Mouse (Mus musculus): Measurements from ENCODE around the gene Tln2.

Tln2 gene

DNA sequence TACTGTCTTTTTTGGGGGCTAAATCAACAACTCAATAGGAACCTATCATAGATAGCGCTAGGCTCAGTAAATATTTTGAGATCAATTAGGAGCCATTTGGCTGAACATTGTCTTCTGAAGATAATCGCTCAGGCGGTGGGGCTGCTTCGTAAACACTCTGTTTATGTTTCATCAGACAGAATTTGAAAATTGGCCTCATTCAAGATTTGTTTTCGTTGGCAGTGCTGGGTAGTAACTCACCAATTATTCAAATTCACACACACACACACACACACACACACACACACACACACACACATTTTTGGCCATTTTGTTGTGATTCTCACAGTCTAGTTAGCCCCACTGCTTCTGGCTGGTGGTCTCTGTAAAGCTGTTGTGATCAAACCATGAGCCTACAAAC is 12.9 kb downstream of the Tln2 start:
- DNase-seq (ENCODE audit: low read depth, low spot score), result no peak

DNA sequence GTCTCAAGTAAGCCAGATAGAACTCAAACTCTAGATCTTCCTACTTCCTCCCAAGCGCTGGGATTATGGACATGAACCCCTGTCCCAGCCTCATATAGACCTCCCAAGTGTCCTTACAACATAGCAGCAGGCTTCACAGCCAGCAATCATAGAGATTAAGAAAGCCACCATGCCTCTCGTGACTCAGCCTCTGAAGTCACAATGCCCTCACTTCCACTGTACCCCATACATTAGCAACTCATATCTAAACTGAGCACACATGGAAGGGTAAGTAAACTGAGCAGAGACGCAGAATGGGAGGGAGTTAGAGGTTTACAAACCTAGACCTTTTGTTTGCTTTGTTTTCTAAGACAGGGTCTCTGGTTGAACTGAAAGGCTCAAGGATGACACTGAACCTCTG is 13.7 kb downstream of the Tln2 start:
- DNase-seq (ENCODE audit: low read depth, low spot score), result no peak

DNA sequence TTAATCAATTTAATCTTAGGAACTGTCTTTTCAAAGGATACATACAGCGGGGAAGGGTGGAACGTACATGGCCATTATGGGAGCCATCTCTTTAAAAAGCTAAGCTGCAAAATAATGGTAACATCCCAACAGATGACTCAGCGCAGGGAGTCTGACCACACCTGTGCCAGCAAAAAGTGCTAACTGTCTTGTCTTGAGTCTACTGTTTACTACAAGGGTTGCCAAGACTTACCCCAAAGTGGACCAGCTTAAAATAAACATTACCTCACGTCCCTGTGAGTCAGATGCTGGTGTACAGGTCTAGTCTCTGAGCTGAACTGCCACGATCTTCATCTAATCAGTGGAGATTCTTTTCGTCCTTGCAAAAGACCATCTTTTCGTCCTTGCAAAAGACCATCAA is 14.7 kb downstream of the Tln2 start:
- no peak for DNase-seq (ENCODE audit: low read depth, low spot score)

DNA sequence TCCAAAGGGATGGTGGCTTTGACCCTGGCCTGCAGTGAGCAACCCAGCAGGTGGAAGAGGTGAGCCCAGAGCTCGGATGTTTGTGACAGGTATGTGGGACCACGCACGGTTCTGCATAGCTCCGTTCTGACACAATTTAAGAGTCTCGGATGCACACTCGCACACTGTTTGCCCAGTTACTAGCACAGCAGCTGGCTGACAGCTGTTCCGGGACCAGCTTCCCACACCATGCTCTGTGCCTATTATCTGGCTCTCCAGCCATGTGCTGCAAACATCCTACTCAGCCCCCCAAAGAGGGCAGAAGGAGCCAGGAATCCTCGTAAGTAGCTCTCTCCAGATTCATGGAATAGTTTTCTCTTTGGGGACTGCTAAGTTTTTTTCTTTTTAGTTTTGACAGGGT is 17.6 kb downstream of the Tln2 start:
- no peak for DNase-seq (ENCODE audit: low read depth, low spot score)

DNA sequence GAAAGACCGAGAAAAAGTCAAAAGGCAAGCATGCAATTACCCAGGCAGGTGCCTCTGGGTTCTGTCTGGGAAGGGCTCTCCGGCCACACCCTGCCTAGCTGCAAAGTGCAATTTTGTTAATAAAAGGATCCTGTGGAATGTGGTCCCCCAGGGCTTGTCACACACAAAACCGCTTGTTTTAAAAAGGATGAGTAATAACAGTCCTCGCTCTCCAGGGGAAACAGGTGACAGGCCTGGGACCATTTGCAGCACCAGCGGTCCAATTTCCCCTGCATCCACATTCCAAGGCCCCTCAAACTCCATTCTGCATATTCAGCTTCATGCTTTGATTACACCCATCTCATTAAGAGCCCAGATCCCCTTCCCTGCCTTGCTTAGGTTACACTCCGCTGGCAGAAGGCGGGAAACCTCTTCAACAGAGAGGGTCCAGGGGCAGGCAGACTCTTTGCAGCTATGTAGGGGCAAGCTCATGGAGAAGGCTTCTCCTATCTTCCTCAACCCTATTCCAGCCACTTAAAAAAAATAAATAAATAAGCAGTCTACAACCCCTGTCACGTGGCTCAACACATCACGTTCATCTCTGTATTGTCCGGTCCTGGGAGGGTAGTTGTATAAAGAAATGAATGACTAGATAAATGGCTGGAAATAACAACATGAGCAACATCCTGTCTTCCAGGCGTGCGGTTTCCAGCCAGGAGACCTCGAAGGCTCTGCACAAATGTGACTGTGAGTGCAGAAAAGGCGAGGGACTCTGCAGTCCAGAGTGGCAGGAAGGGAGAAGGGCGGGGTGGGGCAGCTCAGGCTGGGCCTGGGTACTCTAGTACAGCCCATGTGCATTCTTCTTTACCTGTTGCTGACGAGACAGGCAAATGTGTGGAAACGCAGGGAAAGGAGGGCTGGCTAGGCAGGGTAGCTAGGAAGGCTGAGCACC is 19.5 kb downstream of the Tln2 start:
- no peak for DNase-seq (ENCODE audit: low read depth, low spot score)

DNA sequence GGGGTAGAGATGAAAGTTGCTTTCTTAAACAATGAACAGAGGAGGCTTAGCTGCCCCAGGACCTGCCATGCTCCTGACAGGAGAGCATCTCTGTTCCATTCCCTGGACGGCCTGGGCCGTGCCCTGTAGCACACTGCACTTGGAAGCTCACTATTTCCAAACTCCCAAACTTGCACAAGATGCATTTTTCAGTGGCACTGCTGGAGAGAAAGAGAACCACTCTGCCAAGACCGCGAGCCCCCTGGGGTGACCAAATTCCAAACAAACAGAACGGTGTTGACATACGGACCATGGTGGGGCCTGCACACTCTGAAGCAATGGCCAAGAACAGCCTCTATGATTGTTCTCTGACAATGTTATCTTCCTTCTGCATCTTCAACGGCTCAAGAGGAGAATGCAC is 25.1 kb downstream of the Tln2 start:
- no peak for DNase-seq (ENCODE audit: low read depth, low spot score)

DNA sequence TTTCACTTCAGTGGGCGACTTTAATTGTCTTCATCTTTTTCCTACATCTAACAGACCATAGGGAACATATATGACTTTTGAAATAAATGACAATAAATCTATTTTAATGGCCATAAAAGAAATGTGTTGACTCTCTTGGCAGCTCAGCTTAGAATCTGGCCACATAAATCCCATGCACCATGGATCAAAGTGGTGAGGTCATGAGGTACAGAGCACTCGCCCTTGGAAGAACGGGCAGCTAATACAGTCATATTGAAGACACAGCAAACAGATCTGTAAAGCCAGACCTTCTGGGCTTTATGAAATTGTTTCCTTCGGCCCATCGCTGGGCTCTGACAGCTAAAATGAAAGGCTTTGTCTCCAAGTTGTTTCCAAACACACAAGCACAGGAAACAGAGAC is 26.2 kb downstream of the Tln2 start:
- no peak for DNase-seq (ENCODE audit: low read depth, low spot score)

DNA sequence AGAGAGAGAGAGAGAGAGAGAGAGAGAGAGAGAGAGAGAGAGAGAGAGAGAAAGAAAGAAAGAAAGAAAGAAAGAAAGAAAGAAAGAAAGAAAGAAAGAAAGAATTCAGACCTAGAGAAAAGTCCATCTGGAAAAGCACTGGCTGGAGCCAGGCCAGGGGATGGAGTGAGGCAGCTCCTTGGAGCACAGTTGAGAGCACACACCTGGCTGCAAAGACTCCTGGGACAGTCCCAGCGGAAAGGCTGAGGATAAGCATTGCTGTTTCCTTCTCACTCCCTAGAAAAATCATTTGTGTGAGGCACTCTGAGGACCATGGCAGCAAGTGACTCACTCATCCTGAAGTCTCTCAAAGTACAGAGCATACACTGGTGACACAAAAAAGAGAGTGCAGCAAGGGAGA is 26.9 kb downstream of the Tln2 start:
- no peak for DNase-seq (ENCODE audit: low read depth, low spot score)

DNA sequence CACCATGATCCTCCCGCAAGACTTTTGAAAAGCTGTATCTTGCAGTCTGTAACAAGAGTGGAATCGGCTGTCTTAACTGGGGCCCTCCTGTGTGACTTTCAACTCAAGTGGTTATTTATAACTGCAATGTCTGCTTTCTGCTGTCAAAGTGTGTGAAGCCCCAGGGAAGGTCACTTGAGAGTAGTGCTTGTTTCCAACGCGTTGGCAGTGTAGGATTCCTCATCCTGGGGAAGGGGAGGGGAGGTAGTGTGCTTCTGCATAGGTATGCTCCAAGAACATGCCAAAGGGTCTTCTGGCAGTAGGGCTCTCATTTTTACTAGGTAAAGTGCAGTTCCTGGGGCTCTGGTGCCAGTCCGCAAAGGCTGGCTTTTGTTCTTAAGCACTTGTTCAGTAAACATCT is 29.9 kb downstream of the Tln2 start:
- DNase-seq (ENCODE audit: low read depth, low spot score), result no peak

DNA sequence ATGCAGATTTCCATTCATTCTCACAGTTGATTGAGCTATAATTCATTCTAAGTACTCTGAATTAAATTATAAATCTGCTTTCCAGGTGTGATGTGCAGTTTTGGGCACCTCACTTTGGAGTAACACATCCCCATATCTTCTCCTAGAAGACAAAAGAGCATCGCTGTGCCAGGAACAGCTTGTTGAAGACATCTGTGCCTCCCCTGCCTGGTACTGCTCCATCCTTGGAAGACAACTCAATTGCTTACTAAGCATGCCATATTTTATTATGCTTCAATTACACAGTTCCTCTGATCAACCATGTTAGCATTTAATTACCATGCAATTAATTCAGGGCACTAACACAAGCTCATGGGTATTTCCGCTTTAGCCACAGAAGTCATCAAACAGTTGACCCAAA is 31.8 kb downstream of the Tln2 start:
- no peak for DNase-seq (ENCODE audit: low read depth, low spot score)

DNA sequence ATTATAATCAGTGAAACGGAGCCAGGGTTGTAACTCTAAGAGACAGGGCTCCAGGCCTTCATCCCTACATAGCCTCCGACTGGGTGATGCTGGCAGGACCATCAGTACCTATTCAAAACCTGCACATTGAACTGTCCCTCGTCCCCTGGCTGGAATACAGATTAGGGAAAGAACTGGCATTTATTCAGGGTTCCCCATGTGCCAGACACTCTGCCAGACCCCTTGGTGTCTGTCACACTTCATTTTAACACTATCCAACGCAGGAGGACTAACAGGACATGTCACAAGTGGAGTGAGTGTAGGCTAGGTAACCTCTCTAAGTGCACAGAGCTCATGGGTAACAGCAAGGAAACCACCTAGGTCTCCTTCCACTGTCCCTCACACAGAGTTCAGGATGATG is 37.8 kb downstream of the Tln2 start:
- DNase-seq (ENCODE audit: low read depth, low spot score), result no peak

DNA sequence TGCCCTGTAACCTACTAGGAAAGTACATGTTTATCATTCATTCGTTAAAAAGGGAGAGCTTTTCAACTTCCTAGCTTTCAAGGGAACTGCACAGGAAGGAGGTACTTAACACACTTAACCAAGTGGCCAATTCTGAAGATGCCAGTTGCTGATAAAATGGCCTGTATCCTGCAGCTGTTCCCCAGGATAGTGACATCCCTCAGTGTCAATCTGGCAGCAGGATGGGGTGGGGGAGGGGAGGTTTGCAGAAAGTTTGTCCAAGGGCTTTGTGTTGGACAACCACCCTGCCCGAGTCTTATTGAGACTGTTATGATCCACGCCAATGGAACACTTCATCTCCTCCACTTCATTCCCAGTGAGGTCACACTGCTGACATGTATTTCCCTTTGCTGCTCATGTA is 50.0 kb downstream of the Tln2 start:
- no peak for DNase-seq (ENCODE audit: low read depth, low spot score)

DNA sequence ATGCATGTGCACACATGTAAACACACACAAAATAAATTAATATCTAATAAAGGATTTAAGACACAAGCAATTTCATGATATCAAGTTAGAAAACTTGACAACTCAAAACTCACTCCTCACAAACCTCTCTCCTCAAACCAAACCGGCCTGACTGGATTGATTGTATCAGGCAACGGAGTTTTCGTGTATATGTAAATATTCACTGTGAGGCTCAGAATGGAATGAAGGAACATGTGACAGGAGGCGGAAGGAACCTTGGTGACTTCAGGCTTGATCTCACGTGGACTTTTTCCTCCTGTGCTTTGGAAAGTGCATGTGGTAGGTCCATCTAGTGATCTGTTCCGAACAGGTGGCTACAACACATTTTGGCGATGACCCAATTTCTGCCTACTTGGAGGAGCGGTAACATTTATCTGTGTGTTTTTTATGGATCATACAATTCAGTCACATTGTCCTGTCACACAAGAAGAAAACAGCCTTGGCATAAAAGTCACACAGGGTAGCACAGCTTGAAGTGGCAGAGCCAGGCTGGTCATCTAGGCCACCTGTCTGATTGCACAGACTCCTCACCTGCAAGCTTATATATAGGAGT is 54.7 kb downstream of the Tln2 start:
- DNase-seq (ENCODE audit: low read depth, low spot score), result no peak

DNA sequence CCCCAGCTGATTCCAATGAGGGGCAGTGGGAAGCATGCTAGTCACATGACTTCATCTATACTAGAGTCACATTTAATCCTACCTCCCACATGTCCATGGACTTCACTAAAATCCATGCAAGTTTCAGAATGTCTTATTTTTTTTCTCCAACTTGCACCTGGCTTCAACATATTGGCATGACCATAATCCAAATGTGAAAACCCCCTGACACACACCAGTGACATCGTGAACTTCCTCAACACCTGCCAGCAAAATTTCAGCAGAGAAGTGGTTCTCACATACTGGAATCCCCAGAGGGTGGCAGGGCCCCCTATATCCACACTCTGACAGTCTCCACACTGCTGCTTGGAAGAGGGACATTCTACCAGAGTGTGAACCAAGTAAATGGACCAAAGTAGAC is 57.7 kb downstream of the Tln2 start:
- no peak for DNase-seq (ENCODE audit: low read depth, low spot score)

DNA sequence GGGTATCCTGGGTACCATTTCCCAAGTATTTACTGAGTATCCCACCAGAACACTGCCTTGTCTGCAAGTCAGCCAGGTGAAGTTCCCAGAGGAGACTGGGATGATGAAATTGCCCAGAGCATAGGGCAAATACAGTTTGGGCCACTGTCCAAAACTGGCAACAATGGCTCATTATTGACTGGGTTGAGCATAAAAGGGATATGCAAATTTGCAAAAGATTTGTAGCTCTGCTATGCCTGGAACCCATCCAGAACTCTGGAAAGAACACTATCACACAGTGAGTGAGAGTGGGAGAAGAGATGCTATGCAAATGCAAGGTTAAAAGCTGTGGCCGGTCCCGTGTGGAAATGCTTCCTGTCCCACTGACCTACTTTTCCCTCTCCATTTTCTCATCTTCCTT is 63.1 kb downstream of the Tln2 start:
- DNase-seq (ENCODE audit: low read depth, low spot score), result no peak

DNA sequence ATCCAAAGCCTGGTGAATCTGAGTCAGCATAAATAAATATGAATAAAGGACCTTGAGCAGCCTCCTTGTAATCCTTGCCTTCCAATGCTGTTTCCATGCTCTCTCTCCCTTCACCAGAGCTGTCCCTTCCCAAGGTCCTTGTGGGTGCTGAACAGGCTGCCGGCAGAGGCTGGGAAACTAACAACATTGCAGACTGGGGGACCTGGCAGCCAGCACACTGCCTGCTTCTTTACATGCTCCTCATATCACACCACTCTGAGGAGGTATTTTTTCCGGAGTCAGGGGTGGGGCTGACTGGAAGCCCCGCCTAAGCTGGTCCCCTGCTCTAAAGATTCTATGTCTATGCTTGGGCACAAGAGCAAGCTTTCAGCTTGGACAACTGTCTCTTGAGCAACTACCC is 64.2 kb downstream of the Tln2 start:
- no peak for DNase-seq (ENCODE audit: low read depth, low spot score)

DNA sequence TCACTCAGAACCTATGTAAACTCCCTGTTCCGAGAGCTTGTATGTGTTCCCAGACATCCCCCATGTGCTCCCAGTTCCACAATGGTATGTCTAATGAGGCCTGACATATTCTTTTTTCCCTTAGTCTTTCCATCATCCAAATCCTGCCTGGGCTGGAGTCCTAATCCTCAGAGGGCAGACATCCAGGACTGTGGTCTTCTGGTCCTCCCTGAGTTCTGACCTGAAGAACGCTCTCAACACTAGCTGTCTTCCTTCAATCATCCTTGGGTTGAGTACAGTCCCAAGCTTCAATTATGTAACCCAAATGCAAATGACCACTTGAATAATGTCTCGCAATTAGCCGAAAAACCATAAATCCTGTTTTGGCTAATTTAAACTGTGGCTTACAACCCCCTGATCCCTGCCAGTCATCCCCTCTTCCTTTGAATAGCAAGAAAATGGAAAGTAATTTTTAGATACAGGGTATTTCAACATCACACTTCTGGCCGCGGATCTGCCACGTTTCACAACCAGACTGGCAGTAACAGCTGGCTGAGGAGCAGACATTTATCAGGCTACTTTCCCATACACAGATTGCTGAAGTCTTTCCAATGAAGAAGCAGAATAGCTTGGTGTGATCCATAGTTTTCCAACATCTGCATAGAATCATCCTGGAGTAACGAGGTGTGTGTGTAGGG is 65.5 kb downstream of the Tln2 start:
- no peak for DNase-seq (ENCODE audit: low read depth, low spot score)

DNA sequence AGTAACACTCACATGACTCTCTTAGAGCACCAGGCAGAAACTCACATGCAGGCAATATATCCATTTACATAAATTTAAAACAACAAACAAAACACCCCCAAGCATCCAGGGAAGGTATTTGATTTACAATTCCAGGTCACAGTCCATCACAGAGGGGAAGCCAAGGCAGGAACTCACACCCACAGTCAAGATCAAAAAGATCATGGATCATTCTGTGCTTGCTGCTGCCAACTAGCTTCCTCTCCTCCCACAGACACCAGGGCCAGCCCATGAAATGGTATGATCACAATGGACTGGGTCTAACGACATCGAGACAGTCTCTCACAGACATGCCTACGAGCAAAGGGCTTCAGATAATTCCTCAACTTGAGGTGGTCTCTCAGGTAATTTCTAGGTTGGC is 70.1 kb downstream of the Tln2 start:
- no peak for DNase-seq (ENCODE audit: low read depth, low spot score)

DNA sequence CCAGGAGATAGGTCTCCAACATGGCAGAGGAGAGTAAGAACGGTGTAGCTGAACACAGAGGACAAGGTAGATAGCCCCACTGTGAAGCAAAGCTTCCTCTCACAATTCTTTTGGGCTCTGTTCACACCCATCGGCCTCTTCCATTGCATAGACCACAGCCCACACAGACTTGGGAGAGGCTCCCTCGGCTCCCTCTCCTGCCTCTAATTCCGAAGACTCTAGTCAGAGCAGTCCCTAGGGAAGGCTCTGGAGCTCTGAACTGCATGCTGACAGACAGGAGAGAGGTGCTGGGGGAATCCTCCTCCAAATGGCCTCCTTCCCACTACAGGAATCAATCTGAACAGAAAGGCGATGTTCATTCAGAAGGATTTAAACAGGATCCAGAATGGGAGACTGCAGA is 72.9 kb downstream of the Tln2 start:
- DNase-seq (ENCODE audit: low read depth, low spot score), result no peak

DNA sequence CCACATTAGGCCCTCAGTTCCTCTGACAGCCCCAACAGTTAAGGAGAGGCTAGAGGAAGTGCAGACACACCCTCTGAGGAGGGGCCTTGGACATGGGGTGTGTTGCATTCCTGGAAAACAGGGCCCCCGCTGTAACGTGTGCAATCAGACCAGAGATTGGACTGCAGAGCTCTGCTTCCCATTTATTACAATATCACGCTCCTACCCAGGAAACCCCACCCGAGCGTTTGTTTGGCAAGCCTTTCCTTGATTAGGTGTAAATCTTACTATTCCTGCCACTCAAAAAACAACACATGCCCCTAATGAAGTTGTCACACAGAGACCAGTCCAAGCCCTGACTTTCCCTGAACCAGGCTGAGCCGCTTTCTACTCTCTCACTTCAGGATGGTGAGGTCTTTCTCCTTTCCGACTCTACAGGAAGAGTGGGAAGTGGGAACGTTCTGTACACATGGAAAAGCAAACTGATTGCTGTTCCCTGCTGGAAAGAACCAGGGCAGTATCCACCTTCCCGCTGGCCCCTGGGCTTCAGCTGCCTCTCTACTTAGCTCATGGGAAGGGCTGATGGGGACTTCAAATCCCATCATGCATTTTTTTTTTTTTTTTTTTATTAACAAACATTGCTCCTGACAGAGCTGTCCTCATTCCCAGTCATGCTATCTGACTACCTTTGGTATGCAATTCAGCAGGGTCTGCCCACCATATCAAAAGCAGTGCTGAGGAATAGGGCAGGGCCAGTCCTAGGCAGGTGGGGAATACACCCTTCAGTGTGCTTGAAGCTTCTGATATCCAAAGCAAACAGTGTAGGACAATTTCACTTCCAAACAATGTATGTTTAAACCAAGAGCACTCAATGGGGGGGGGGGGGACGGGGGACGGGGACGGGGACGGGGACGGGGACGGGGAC is 74.1 kb downstream of the Tln2 start:
- no peak for DNase-seq (ENCODE audit: low read depth, low spot score)

DNA sequence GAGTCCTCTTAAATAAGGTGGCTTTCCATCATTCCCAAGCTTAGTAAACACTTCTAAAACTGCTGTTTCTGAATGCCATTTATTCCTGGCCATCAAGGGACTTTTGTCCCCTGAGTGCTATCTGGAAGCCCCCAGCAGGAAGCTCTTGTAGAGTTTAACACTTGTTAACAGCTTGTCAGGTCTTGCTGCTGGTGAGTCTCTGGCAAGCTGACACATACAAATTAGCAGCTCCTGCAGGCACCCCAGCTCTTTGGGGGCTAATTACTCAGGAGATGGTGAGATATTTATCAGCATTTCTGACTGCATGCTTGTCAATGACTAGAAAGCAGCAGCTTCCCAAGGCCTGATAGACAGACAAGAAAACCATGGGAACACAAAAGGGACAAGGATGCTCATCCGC is 77.2 kb downstream of the Tln2 start:
- DNase-seq (ENCODE audit: low read depth, low spot score), result no peak

DNA sequence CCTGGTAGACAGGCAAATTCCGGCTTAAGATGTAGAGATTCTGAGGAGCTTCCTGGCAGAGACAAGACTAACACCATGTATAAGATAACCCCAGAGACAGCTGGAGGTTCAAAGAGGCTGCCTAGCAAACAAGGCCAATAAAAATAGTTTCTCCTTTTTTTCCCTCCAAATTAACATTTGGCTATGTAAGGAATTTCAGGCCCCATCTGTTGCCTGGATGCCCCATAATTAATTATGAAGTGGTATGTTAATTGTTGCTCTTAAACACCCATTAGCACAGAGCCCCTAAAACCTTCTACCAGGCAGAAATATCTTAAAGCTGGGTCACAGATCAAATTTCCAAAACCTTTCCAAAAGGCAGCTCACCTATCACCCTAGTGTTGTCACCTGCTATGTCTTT is 77.7 kb downstream of the Tln2 start:
- no peak for DNase-seq (ENCODE audit: low read depth, low spot score)

Measured in retina, adult 2 months (tissue).